Mouse (Mus musculus) limb, embryonic 15.5 days (tissue): ENCODE measurements around the gene Slc16a12. TPM values are rescaled to one million over a fixed set of nuclear protein-coding genes. Genes with fewer than 3 reads are reported as not detected.

Experiments used
- ATAC-seq: fragments of 200-750 bp; cut with Nextera tagmentation; 2 replicates; pipeline ENCODE4 v1.8.0; 2017; ENCODE audit warnings: low read depth, moderate TSS enrichment; ENCODE audit not compliant: insufficient number of reproducible peaks, low FRiP score, low TSS enrichment
- H3K27ac ChIP-seq: fragments of 300-500 bp; sonication (generic); 2 replicates; pipeline ENCODE4 v1.5.1; 2015; ENCODE audit warnings: moderate library complexity, mild to moderate bottlenecking, inconsistent platforms
- H3K27me3 ChIP-seq: fragments of 300-500 bp; sonication (generic); 2 replicates; pipeline ENCODE4 v1.6.1; 2015; ENCODE audit warnings: inconsistent platforms
- H3K36me3 ChIP-seq: fragments of 300-500 bp; sonication (generic); 2 replicates; pipeline ENCODE4 v1.6.1; 2015; ENCODE audit warnings: inconsistent platforms
- H3K4me1 ChIP-seq: fragments of 300-500 bp; sonication (generic); 2 replicates; pipeline ENCODE4 v1.6.1; 2015; ENCODE audit warnings: inconsistent platforms
- H3K4me2 ChIP-seq: fragments of 300-500 bp; sonication (generic); 2 replicates; pipeline ENCODE4 v1.6.1; 2015; ENCODE audit warnings: mild to moderate bottlenecking, inconsistent platforms
- H3K4me3 ChIP-seq: fragments of 300-500 bp; sonication (generic); 2 replicates; pipeline ENCODE4 v1.5.1; 2015; ENCODE audit warnings: mild to moderate bottlenecking, inconsistent platforms
- H3K9ac ChIP-seq: fragments of 300-500 bp; sonication (generic); 2 replicates; pipeline ENCODE4 v1.6.1; 2015; ENCODE audit warnings: inconsistent platforms
- H3K9me3 ChIP-seq: fragments of 300-500 bp; sonication (generic); 2 replicates; pipeline ENCODE4 v1.6.1; 2016; ENCODE audit warnings: inconsistent platforms
- WGBS: fragments of 180-500 bp; shearing (Covaris S2); methylation state at CpG from one replicate; pipeline ENCODE4 v1.1.7; 2015; 5-methylcytosine and 5-hydroxymethylcytosine counted together
- polyA plus RNA-seq: library from polyadenylated mRNA; unstranded; fragments of >200 nt; fragmentation: Nextera tagmentation; extraction: Ambion mirVana; gene quantifications from 2 replicates; pipeline ENCODE4 v1.2.1, GENCODE M21; 2015

The Slc16a12 gene
- polyA plus RNA-seq, 1 experiment from 2014 or later: 0.90 TPM

DNA sequence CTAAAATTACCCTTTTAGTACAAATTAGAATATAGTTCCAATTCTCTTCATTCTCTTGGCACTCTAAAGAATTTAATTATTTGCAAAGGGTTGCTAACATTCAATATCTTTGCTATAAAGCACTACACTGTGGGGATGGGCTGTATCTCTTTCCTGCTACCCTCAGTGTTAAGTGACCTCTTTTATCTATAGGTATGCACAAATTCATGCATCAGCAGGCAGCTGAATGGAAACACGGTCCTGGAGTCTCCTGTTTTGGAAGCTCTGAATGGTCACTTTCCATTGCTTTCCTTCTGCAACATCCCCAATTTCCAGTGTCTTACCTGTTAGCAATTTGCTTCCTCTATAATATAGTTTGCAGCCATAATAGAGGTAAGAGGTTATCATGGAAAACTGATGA, 48.2 kb downstream of the Slc16a12 start:
- Histone ChIP-seq H3K4me1 (no peaks in the 10 kb centered on the region), H3K36me3 (no peaks in the 10 kb centered on the region), H3K4me2 (no peak overlapping the region), H3K27me3 (no peaks in the 10 kb centered on the region), H3K9ac (no peak overlapping the region), H3K27ac (no peak overlapping the region), H3K9me3 (no peaks in the 10 kb centered on the region), H3K4me3 (no peak overlapping the region)
- no peak for ATAC-seq
- WGBS: 65% methylated on average over 1 of the region's 1 CpGs

- no peak for ATAC-seq
- Histone ChIP-seq H3K4me3 (no peak overlapping the region), H3K9me3 (no peaks in the 10 kb centered on the region), H3K9ac (no peak overlapping the region), H3K27ac (no peak overlapping the region), H3K4me2 (no peak overlapping the region), H3K36me3 (no peaks in the 10 kb centered on the region), H3K4me1 (no peaks in the 10 kb centered on the region), H3K27me3 (no peaks in the 10 kb centered on the region)
- WGBS: 75% methylated on average over 3 of the region's 3 CpGs
These were observed 48.7 kb downstream of the Slc16a12 start for GRCm38 (mm10) chr19:34698432-34698831.

GRCm38 (mm10) chr19:34697461-34697860, 49.6 kb downstream of the Slc16a12 start:
- WGBS: 79% methylated on average over 2 of the region's 2 CpGs

DNA sequence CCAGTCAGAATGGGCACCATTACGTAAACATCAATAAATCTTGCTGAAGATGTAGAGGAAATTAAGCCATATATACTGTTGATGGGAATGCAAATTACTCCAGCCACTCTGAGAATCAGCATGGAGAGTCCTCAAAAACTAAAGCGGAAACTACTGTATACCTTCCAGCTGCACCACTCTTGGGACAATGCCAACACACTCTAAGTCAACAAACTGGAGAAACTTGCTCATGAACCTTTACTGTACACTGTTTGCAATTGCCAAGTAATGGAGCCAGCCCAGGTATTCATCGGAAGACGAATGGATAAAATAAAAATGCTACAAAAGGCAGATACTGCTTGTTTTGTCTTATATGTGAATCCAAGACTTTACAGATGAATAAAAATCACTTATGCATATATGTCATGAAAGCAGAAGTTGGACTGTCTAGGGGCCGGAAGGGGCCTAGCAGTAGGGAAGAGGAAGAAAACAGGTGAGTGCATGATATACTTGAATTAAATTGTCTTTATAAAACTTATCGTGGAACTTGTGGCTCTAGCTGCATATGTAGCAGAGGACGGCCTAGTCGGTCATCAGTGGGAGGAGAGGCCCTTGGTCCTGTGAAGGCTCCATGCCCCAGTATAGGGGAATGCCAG, 50.6 kb downstream of the Slc16a12 start:
- WGBS: 81% methylated on average over 8 of the region's 8 CpGs
- no peaks in the 10 kb centered on the region for H3K36me3 ChIP-seq
- no peaks in the 10 kb centered on the region for H3K9me3 ChIP-seq
- no peak for ATAC-seq
- no peak overlapping the region for H3K9ac ChIP-seq
- no peak overlapping the region for H3K27ac ChIP-seq
- H3K4me1 ChIP-seq: no peaks in the 10 kb centered on the region
- H3K27me3 ChIP-seq: no peaks in the 10 kb centered on the region
- no peak overlapping the region for H3K4me2 ChIP-seq
- no peak overlapping the region for H3K4me3 ChIP-seq

More at GRCm38 (mm10) chr19:34697461-34697860, 49.6 kb downstream of the Slc16a12 start:
- Histone ChIP-seq H3K4me3 (no peak overlapping the region), H3K27me3 (no peaks in the 10 kb centered on the region), H3K27ac (no peak overlapping the region), H3K9me3 (no peaks in the 10 kb centered on the region), H3K4me1 (no peaks in the 10 kb centered on the region), H3K4me2 (no peak overlapping the region), H3K9ac (no peak overlapping the region), H3K36me3 (no peaks in the 10 kb centered on the region)
- no peak for ATAC-seq

GRCm38 (mm10) chr19:34691402-34691801, 55.7 kb downstream of the Slc16a12 start:
- 78% methylated on average over 6 of the region's 6 CpGs for WGBS
- Histone ChIP-seq H3K9ac (no peak overlapping the region), H3K27me3 (no peaks in the 10 kb centered on the region), H3K9me3 (no peaks in the 10 kb centered on the region), H3K27ac (no peak overlapping the region), H3K4me1 (no peaks in the 10 kb centered on the region), H3K4me3 (no peak overlapping the region), H3K4me2 (no peak overlapping the region), H3K36me3 (no peaks in the 10 kb centered on the region)
- no peak for ATAC-seq

DNA sequence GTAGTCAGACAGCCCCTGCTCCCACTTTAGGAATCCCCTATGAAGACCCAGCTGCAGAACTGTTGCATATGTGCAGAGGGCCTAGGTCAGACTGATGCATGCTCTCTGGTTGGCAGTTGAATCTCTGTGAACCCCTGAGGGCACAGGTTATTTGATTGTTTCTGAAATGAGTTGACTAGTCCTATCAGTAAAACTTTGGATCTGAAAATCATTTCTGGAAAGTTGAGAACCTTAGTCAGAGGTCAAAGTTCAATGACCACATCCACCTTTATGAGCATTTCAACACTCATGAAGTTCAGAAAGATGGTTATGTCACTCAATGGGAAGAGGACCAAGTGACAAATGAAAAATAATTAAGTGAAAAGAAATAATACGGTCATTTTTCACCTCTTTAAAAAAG, 61.6 kb downstream of the Slc16a12 start:
- H3K36me3 ChIP-seq: no peaks in the 10 kb centered on the region
- H3K9ac ChIP-seq: no peak overlapping the region
- H3K4me2 ChIP-seq: no peak overlapping the region
- 92% methylated on average over 1 of the region's 1 CpGs for WGBS
- no peak overlapping the region for H3K27ac ChIP-seq
- no peak overlapping the region for H3K4me3 ChIP-seq
- H3K4me1 ChIP-seq: no peaks in the 10 kb centered on the region
- ATAC-seq: no peak
- no peaks in the 10 kb centered on the region for H3K9me3 ChIP-seq
- H3K27me3 ChIP-seq: no peaks in the 10 kb centered on the region

GRCm38 (mm10) chr19:34684857-34685256, 62.2 kb downstream of the Slc16a12 start:
- ATAC-seq: no peak
- H3K27ac ChIP-seq: no peak overlapping the region

DNA sequence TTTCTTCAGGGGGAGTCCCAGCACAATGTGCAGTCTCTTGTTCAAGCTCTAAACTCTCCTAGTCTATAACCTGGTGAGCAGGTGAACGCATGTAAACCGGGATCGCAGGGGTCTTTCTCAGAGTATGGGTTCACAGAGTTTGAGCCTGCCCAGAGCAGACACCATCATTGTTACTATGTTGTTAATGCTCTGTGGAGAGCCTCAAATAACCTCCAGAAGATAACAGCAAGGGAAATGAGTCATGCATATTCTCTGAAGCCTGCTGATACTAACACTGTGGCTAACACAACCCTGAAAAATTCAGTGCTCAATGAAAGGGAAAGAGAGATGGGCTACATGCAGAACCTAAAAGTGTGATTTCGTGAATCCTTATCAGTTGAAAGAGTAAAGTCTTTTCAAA, 68.7 kb downstream of the Slc16a12 start:
- ATAC-seq: no peak
- WGBS: 85% methylated on average over 4 of the region's 4 CpGs
- Histone ChIP-seq H3K4me3 (no peak overlapping the region), H3K9ac (no peak overlapping the region), H3K27ac (no peak overlapping the region), H3K4me2 (no peak overlapping the region), H3K9me3 (no peaks in the 10 kb centered on the region), H3K36me3 (no peaks in the 10 kb centered on the region), H3K27me3 (no peaks in the 10 kb centered on the region), H3K4me1 (no peaks in the 10 kb centered on the region)

More at GRCm38 (mm10) chr19:34684857-34685256, 62.2 kb downstream of the Slc16a12 start:
- Histone ChIP-seq H3K9me3 (no peaks in the 10 kb centered on the region), H3K27me3 (no peaks in the 10 kb centered on the region), H3K4me2 (no peak overlapping the region), H3K4me3 (no peak overlapping the region), H3K4me1 (no peaks in the 10 kb centered on the region), H3K36me3 (no peaks in the 10 kb centered on the region), H3K9ac (no peak overlapping the region)
- 56% methylated on average over 1 of the region's 1 CpGs for WGBS

GRCm38 (mm10) chr19:34673476-34673875, 73.6 kb downstream of the Slc16a12 start:
- Histone ChIP-seq H3K4me1 (no peaks in the 10 kb centered on the region), H3K9me3 (no peaks in the 10 kb centered on the region), H3K27me3 (no peaks in the 10 kb centered on the region), H3K4me2 (no peak overlapping the region), H3K36me3 (no peaks in the 10 kb centered on the region), H3K9ac (no peak overlapping the region), H3K4me3 (no peak overlapping the region), H3K27ac (no peak overlapping the region)
- no peak for ATAC-seq
- WGBS: 79% methylated on average over 7 of the region's 7 CpGs

DNA sequence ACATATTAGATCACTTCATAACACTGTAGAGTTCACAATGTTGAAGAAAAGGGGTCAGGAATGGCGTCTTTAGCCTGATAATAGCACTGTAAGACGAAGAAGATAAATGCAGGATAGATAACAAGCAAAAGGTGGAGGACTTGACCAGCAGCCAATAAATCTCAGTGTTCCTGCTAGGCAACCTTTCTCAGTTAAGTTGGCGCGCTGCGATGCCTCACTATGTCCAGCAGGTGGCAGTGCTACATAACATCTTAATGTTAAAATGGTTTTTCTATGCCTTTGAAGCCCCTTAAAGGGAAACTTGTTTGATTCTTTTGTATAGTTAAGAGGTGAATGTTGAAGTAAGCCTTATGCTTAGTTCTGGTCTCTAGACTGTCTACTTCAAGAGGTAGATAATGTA, 81.0 kb downstream of the Slc16a12 start:
- Histone ChIP-seq H3K9me3 (no peaks in the 10 kb centered on the region), H3K4me1 (no peaks in the 10 kb centered on the region), H3K27me3 (no peaks in the 10 kb centered on the region), H3K9ac (no peak overlapping the region), H3K4me3 (no peak overlapping the region), H3K27ac (no peak overlapping the region), H3K36me3 (no peaks in the 10 kb centered on the region), H3K4me2 (no peak overlapping the region)
- no peak for ATAC-seq
- 2% methylated on average over 5 of the region's 5 CpGs for WGBS

DNA sequence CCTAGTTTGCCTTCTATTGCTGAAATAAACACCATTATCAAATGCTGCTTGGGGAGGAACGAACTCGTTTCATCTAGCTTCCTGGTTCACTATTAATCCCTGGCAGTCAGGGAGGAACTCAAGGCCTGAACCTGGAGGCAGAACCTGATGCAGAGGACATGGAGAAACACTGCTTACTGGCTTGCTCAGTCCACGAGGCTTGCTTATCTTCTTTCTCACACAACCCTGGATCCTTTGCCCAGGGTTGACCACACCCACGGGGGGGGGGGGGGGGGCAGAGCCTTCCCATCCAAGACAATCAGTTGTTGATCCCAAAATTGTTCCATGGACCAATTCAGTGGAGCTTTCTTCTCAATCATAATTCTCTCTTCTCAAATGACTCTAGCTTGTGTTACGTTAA, 84.3 kb downstream of the Slc16a12 start:
- Histone ChIP-seq H3K36me3 (no peaks in the 10 kb centered on the region), H3K4me3 (no peak overlapping the region), H3K4me2 (no peak overlapping the region), H3K9me3 (no peaks in the 10 kb centered on the region), H3K27ac (no peak overlapping the region), H3K9ac (no peak overlapping the region), H3K27me3 (no peaks in the 10 kb centered on the region), H3K4me1 (no peaks in the 10 kb centered on the region)
- 35% methylated on average over 5 of the region's 5 CpGs for WGBS
- ATAC-seq: no peak

DNA sequence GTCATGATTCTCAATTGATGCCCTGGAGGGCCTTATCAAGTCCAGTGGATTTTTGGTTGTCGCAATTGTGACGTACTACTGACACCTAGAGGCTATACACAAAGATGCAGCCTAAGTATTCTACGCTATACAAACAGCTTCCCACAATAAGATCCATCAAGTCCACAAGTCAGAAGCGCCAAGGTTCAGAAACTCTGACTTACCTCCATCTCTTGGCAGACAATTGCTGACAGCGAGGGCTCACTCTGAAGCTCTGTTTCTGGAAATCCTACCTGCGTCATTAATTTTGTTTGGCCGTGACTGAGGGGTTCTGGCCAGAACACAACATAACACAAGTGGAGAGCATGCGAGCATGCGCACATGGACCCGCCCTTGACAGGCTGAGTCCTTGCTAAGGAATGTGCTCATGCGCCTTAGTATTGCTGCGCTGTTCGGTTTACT, 85.0 kb downstream of the Slc16a12 start:
- Histone ChIP-seq H3K4me3 (peak overlapping the region; percentile 40), H3K27me3 (no peaks in the 10 kb centered on the region), H3K9ac (no peak overlapping the region), H3K9me3 (no peaks in the 10 kb centered on the region), H3K4me1 (no peaks in the 10 kb centered on the region), H3K36me3 (no peaks in the 10 kb centered on the region), H3K4me2 (peak overlapping the region; percentile 60), H3K27ac (no peak overlapping the region)
- peak; percentile 90 for ATAC-seq
- 9% methylated on average over 13 of the region's 13 CpGs for whole genome bisulfite sequencing
